Mouse (Mus musculus): ENCODE data around the gene Fes. TPM values are rescaled to one million over a fixed set of nuclear protein-coding genes. Genes with fewer than 3 reads are reported as not detected.

The Fes gene
- not detected in 2 replicates for polyA plus RNA-seq (2012; ENCODE audit: insufficient read depth, insufficient read length, low replicate concordance, missing spikeins)

DNA sequence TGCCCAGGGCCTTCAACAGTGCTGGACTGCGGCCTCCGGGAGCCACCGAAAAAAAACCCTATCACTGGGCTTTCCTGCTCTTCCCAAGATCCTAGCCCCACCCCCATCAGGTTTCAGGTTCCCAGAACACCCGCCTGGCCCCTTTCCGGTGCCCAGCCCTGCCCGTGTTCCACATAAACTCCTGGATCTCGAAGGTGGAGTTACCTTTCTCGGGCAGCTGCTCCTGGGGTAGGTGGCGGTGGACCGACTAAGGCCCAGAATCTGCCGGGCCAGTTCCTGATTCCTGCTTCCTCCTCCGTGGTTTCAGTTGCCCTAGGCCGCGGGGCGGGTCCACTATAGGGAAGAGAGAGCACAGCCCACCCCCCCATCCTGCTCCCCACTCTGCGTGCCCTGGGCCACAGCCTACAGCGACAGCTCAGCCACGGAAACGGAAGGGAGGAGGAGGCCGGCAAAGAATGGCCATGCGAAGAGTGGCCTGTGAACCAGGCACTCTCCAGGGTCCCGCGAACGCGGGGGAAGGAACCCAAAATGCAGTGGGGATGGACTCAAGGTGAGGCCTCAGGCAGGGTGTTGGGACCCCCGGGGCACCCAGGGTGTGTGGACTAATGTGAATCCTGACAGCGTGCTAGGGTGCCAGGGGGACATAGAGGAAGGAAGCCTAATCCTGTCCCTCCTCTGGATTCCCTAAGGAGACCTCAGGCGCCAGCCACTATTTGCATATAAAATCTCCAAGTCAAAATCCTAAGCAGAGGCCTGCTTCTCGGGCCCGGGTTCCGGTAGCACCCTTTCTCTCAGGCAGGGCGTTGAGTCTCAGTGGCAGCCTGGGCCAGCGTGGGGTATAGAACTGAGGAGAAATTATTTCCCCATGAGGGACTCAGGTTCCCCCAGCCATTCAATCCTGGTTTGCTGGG lies at the start of gene Fes:
Gene Fes, minus strand, starts transcription at position 314 of the 911 bp plus-strand sequence.
- Histone ChIP-seq H3K4me1 (ENCODE audit: control insufficient read depth, insufficient read depth, low read length) (peaks cover 7% of the 10 kb centered on the region), H3K27ac (ENCODE audit: insufficient read depth, low read depth, low read length) (no peak within 1 kb of the TSS), H3K4me3 (ENCODE audit: insufficient read depth, low read depth, low read length) (peak within 1 kb of the TSS; percentile 0; the same call in 1 of the 2 replicates)
- TF ChIP-seq CTCF (IDR thresholded peaks at IDR 0.05; ENCODE audit: insufficient read depth, low read depth, low read length) = no peak
- no peak for TF ChIP-seq POLR2A (IDR thresholded peaks at IDR 0.05; ENCODE audit: insufficient read depth, low read depth, low read length)
- WGBS = 49% methylated on average over 33 of the region's 33 CpGs

DNA sequence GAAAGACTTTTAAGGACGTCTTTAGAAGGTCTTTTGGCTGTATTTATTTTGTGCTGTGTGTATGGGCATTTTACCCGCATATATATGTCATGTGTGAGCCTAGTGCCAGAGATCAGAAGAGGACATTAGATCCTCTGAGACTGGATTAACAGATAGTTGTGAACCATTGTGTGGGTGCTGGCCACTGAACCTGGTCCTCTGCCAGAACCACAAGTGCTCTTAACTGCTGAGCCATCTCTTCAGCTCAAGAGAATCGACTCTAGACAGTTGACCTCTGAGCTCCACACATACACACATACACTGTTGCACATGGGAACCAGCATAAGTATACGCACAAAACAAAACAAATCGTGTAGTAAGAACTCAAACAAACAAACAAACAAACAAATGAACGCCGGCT lies 48.8 kb upstream of the Fes start:
- H3K4me1 ChIP-seq (ENCODE audit: control insufficient read depth, insufficient read depth, low read length) = peaks cover 19% of the 10 kb centered on the region
- 92% methylated on average over 7 of the region's 7 CpGs for WGBS
- no peak overlapping the region for H3K4me3 ChIP-seq (ENCODE audit: insufficient read depth, low read depth, low read length)
- TF ChIP-seq POLR2A (IDR thresholded peaks at IDR 0.05; ENCODE audit: insufficient read depth, low read depth, low read length) (no peak), CTCF (IDR thresholded peaks at IDR 0.05; ENCODE audit: insufficient read depth, low read depth, low read length) (no peak)
- H3K27ac ChIP-seq (ENCODE audit: insufficient read depth, low read depth, low read length) = no peak overlapping the region

DNA sequence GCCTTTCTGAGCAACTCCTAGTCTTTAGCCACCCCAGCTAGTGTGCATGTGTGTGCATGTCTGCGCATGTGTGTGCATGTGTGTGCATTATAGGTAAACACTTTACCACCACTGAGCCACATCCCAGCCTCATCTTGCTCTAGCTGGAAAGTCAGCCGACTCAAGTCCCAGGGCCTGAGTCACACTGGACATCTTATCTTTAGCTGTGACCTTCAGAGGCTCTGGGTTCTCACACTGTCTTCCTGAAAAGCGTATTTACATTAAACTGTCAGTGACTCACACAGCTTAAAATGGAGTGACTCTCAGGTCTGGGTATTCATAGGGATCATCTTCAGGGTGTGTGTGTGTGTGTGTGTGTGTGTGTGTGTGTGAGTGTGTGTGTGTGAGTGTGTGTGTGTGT lies 47.8 kb upstream of the Fes start:
- Histone ChIP-seq H3K4me1 (ENCODE audit: control insufficient read depth, insufficient read depth, low read length) (peaks cover 19% of the 10 kb centered on the region), H3K4me3 (ENCODE audit: insufficient read depth, low read depth, low read length) (no peak overlapping the region), H3K27ac (ENCODE audit: insufficient read depth, low read depth, low read length) (no peak overlapping the region)
- TF ChIP-seq POLR2A (IDR thresholded peaks at IDR 0.05; ENCODE audit: insufficient read depth, low read depth, low read length) (no peak), CTCF (IDR thresholded peaks at IDR 0.05; ENCODE audit: insufficient read depth, low read depth, low read length) (no peak)
- WGBS = 66% methylated on average over 3 of the region's 3 CpGs

DNA sequence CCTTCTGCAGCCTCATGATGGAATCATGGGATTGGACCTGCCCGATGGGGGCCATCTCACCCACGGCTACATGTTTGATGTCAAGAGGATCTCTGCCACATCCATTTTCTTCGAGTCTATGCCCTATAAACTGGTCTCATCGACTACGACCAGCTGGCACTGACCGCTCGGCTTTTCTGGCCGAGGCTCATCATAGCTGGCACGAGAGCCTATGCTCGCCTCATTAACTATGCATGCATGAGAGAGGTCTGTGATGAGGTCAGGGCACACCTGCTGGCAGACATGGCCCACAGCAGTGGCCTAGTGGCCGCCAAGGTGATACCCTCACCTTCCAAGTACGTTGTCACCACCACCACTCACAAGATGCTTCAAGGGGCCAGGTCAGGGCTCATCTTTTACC lies 41.9 kb upstream of the Fes start:
- TF ChIP-seq POLR2A (IDR thresholded peaks at IDR 0.05; ENCODE audit: insufficient read depth, low read depth, low read length) (no peak), CTCF (IDR thresholded peaks at IDR 0.05; ENCODE audit: insufficient read depth, low read depth, low read length) (no peak)
- Histone ChIP-seq H3K4me1 (ENCODE audit: control insufficient read depth, insufficient read depth, low read length) (no peaks in the 10 kb centered on the region), H3K4me3 (ENCODE audit: insufficient read depth, low read depth, low read length) (no peak overlapping the region), H3K27ac (ENCODE audit: insufficient read depth, low read depth, low read length) (no peak overlapping the region)
- 90% methylated on average over 12 of the region's 12 CpGs for WGBS

DNA sequence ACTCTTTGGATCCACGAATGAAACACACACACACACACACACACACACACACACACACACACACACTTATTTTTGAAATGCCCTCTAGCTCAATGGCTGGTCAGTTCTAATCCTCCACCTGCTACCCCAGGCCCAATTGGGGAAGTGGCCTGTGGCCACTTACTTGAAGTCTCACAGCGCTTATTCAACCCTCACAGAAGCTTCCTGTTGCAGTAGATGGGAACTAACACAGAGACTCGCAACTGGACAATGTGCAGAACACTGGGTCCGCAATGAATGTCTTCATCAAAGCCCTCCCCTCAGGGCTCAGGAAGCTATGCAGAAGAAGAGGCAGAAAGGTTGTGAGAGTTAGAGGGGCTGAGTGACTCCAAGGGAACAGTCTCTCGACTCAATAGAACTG lies 40.0 kb upstream of the Fes start:
- TF ChIP-seq CTCF (IDR thresholded peaks at IDR 0.05; ENCODE audit: insufficient read depth, low read depth, low read length) = no peak
- no peak for TF ChIP-seq POLR2A (IDR thresholded peaks at IDR 0.05; ENCODE audit: insufficient read depth, low read depth, low read length)
- H3K27ac ChIP-seq (ENCODE audit: insufficient read depth, low read depth, low read length) = no peak overlapping the region
- no peak overlapping the region for H3K4me3 ChIP-seq (ENCODE audit: insufficient read depth, low read depth, low read length)
- 88% methylated on average over 5 of the region's 5 CpGs for WGBS
- peaks cover 3% of the 10 kb centered on the region for H3K4me1 ChIP-seq (ENCODE audit: control insufficient read depth, insufficient read depth, low read length)

DNA sequence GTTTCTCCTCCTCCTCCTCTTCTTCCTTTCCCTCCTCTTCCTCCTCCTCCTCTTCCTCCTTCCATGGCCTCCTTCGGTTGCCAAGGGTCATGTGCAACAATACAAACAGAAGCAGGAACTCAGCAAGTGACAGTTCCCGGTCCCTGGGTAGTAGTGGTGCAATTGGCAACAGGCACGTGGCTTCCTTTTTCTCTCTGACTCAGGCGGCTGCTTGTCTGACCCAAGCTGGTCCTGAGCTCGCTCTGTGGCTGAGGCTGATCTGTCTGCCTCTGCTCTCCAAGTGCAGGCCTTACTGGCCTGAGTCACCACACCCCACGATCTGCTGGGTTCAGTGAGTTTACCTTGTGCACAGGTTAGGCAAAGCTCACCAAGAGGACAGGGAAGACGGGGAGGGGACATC lies 38.6 kb upstream of the Fes start:
- H3K27ac ChIP-seq (ENCODE audit: insufficient read depth, low read depth, low read length) = no peak overlapping the region
- peaks cover 3% of the 10 kb centered on the region for H3K4me1 ChIP-seq (ENCODE audit: control insufficient read depth, insufficient read depth, low read length)
- TF ChIP-seq CTCF (IDR thresholded peaks at IDR 0.05; ENCODE audit: insufficient read depth, low read depth, low read length) (no peak), POLR2A (IDR thresholded peaks at IDR 0.05; ENCODE audit: insufficient read depth, low read depth, low read length) (no peak)
- 81% methylated on average over 7 of the region's 7 CpGs for WGBS
- H3K4me3 ChIP-seq (ENCODE audit: insufficient read depth, low read depth, low read length) = no peak overlapping the region

DNA sequence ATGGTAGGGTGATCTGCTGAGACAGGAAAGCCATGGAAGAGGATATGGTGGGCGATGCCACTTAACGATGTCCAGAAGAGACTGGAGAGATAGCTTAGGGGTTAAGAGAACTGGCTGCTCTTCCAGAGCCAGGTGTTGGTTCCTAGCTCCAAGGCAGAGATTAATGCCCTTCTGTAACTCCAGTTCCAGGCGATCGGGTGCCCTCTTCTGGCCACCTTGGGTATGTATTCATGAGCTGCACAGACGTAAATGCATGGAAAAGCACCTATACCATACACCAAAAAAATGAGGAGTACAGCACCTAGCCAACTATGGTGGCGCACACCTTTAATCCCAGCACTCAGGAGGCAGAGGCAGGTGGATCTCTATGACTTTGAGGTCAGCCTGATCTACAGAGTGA lies 37.0 kb upstream of the Fes start:
- TF ChIP-seq CTCF (IDR thresholded peaks at IDR 0.05; ENCODE audit: insufficient read depth, low read depth, low read length) (no peak), POLR2A (IDR thresholded peaks at IDR 0.05; ENCODE audit: insufficient read depth, low read depth, low read length) (no peak)
- Histone ChIP-seq H3K27ac (ENCODE audit: insufficient read depth, low read depth, low read length) (no peak overlapping the region), H3K4me1 (ENCODE audit: control insufficient read depth, insufficient read depth, low read length) (peaks cover 3% of the 10 kb centered on the region), H3K4me3 (ENCODE audit: insufficient read depth, low read depth, low read length) (no peak overlapping the region)
- 93% methylated on average over 6 of the region's 6 CpGs for WGBS

DNA sequence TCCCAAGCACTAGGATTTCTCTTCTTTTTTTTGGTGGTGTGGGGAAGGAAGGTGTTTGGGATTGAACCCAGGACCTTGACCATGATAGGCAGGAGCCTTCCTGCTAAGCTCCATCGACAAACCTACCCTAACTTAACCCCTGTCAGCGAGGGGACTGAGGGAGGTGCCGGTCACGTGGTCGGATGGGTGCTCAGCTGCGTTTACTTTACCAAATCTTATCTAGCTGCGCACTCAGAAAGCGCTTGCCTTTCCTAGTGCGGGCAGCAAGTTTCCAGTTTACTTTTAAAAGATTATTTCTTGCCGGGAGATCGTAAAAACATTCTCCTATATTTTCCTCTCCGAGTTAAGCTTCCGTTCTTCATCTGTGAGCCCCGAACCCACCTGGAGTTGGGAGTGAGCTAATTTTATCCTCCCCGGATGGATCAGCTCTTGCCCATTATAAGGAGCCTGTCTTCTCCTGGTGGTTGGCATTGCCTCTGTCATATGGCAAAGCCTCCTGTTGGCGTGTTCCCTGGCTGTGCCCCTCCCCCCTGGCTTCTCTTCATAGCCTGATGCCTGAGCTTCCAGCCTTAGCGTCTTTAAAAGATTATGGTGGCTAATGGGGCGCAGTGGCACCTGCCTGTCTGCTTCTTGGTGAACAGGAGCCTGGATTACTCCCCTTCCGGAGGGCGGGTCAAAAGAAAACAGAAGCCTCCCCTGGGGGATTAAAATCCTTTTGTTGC lies 35.2 kb upstream of the Fes start:
- TF ChIP-seq CTCF (IDR thresholded peaks at IDR 0.05; ENCODE audit: insufficient read depth, low read depth, low read length) (no peak), POLR2A (IDR thresholded peaks at IDR 0.05; ENCODE audit: insufficient read depth, low read depth, low read length) (no peak)
- 20% methylated on average over 20 of the region's 20 CpGs for WGBS
- H3K4me3 ChIP-seq (ENCODE audit: insufficient read depth, low read depth, low read length) = no peak overlapping the region
- H3K27ac ChIP-seq (ENCODE audit: insufficient read depth, low read depth, low read length) = no peak overlapping the region
- H3K4me1 ChIP-seq (ENCODE audit: control insufficient read depth, insufficient read depth, low read length) = peaks cover 3% of the 10 kb centered on the region

DNA sequence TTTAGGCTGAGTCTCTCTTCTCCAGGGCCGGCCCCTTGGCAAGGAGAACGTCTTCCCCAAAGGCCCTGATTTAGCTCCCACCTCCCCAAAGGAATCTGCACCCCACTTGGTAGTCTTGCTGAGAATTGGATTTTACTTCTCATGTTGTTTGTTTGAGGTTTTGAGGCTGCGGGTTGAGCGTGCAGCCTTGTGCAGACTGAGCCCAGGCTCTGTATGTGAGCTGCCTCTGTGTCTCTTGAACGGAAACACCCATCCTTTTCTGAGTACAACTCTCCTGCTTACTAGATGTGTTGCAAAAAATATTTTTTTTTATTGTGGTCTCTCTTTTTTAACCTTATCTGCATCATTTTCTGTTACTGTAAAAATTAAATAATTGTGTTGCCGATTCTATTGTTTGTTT lies 33.8 kb upstream of the Fes start:
- WGBS = 92% methylated on average over 6 of the region's 6 CpGs
- no peak for TF ChIP-seq POLR2A (IDR thresholded peaks at IDR 0.05; ENCODE audit: insufficient read depth, low read depth, low read length)
- no peak for TF ChIP-seq CTCF (IDR thresholded peaks at IDR 0.05; ENCODE audit: insufficient read depth, low read depth, low read length)
- H3K4me3 ChIP-seq (ENCODE audit: insufficient read depth, low read depth, low read length) = no peak overlapping the region
- H3K27ac ChIP-seq (ENCODE audit: insufficient read depth, low read depth, low read length) = no peak overlapping the region
- peaks cover 3% of the 10 kb centered on the region for H3K4me1 ChIP-seq (ENCODE audit: control insufficient read depth, insufficient read depth, low read length)
